Mouse (Mus musculus) CH12.LX (cell line): ENCODE measurements around the gene Fkbp14. TPM values are rescaled to one million over a fixed set of nuclear protein-coding genes. Genes with fewer than 3 reads are reported as not detected.

Source experiments
- DNase-seq: peaks from one replicate; pipeline ENCODE4 v3.0.0-alpha.2; 2013; ENCODE audit errors: extremely low read depth
- H3K27ac ChIP-seq: 2 replicates; pipeline ENCODE4 v1.5.1; 2012; ENCODE audit warnings: low read depth, mild to moderate bottlenecking, control low read depth, moderate library complexity; ENCODE audit not compliant: insufficient read depth
- H3K27me3 ChIP-seq: replicated peaks from 2 replicates; pipeline ENCODE3; 2012; ENCODE audit warnings: inconsistent platforms
- H3K36me3 ChIP-seq, 2 experiments: replicated peaks in 1 of 2; 2 replicates each; pipeline versions ENCODE3 to v1.6.1; 2012; ENCODE audit warnings: inconsistent platforms in 1 of 2, low read length in 1 of 2, mild to moderate bottlenecking in 1 of 2, mixed read lengths in 1 of 2, moderate library complexity in 1 of 2; ENCODE audit not compliant: control insufficient read depth in 1 of 2, insufficient read depth in 1 of 2
- H3K4me1 ChIP-seq, 2 experiments: 2 replicates each; pipeline ENCODE4 v1.6.1; 2012; ENCODE audit warnings: inconsistent platforms in 1 of 2, moderate library complexity in 1 of 2; ENCODE audit not compliant: insufficient read depth in 2 of 2, control insufficient read depth in 1 of 2
- H3K4me2 ChIP-seq: 2 replicates; pipeline ENCODE4 v1.6.1; 2012; ENCODE audit warnings: low read depth, mild to moderate bottlenecking, control low read depth; ENCODE audit not compliant: poor library complexity, insufficient read depth, severe bottlenecking
- H3K4me3 ChIP-seq, 3 experiments: fragments of 150-350 bp in 1 of 3; sonication (generic) in 1 of 3; replicated peaks in 1 of 3; 2 replicates each; pipeline versions ENCODE3 to v1.5.1; 2011 to 2012; ENCODE audit warnings: low read depth in 2 of 3, low read length in 2 of 3, mild to moderate bottlenecking in 2 of 3, moderate library complexity in 2 of 3, control low read depth in 1 of 3, improper control_type of control experiment in 1 of 3, inconsistent platforms in 1 of 3, mixed read lengths in 1 of 3; ENCODE audit not compliant: poor library complexity in 1 of 3
- H3K79me2 ChIP-seq: replicated peaks from 2 replicates; pipeline ENCODE4 v1.6.1; 2012; ENCODE audit warnings: mild to moderate bottlenecking, moderate library complexity; ENCODE audit not compliant: control insufficient read depth, poor library complexity, insufficient read depth, severe bottlenecking; ENCODE audit errors: extremely low read depth
- H3K9ac ChIP-seq: 2 replicates; pipeline ENCODE4 v1.6.1; 2012; ENCODE audit warnings: low read depth, mild to moderate bottlenecking, control low read depth, moderate library complexity; ENCODE audit not compliant: insufficient read depth
- H3K9me3 ChIP-seq: replicated peaks from 2 replicates; pipeline ENCODE3; 2012; ENCODE audit warnings: low read length, inconsistent platforms, mixed read lengths
- BHLHE40 ChIP-seq: IDR thresholded peaks from 2 replicates; pipeline ENCODE4 v1.6.1; 2011; ENCODE audit warnings: mild to moderate bottlenecking, low read depth, low read length, improper control_type of control experiment
- CHD2 ChIP-seq: IDR thresholded peaks from 2 replicates; pipeline ENCODE4 v1.6.1; 2011; ENCODE audit warnings: low read length, improper control_type of control experiment
- E2F4 ChIP-seq: IDR thresholded peaks from 2 replicates; pipeline ENCODE4 v1.6.1; 2011; ENCODE audit warnings: low read depth, low read length, improper control_type of control experiment; ENCODE audit not compliant: insufficient replicate concordance
- ELF1 ChIP-seq: IDR thresholded peaks from 2 replicates; pipeline ENCODE4 v1.6.1; 2014; ENCODE audit warnings: low read depth, mild to moderate bottlenecking, inconsistent platforms, low read length, improper control_type of control experiment
- EP300 ChIP-seq: IDR thresholded peaks from 2 replicates; pipeline ENCODE4 v1.6.1; 2011; ENCODE audit warnings: low read length, improper control_type of control experiment
- ETS1 ChIP-seq: conservative IDR thresholded peaks from 2 replicates; pipeline ENCODE4 v1.6.1; 2012; ENCODE audit warnings: low read depth, mild to moderate bottlenecking, inconsistent platforms, low read length, improper control_type of control experiment, moderate library complexity
- GABPA ChIP-seq: IDR thresholded peaks from 2 replicates; pipeline ENCODE4 v1.6.1; 2012; ENCODE audit warnings: low read depth, low read length, improper control_type of control experiment, inconsistent platforms; ENCODE audit not compliant: insufficient replicate concordance
- HCFC1 ChIP-seq: IDR thresholded peaks from 2 replicates; pipeline ENCODE4 v1.6.1; 2012; ENCODE audit warnings: low read depth, mild to moderate bottlenecking, inconsistent platforms, low read length, improper control_type of control experiment
- IRF4 ChIP-seq: IDR thresholded peaks from 2 replicates; pipeline ENCODE4 v1.6.1; 2014; ENCODE audit warnings: low read depth, mild to moderate bottlenecking, inconsistent platforms, low read length, improper control_type of control experiment
- JUN ChIP-seq: IDR thresholded peaks from 2 replicates; pipeline ENCODE4 v1.6.1; 2011; ENCODE audit warnings: low read depth, mild to moderate bottlenecking, low read length, improper control_type of control experiment, moderate library complexity; ENCODE audit not compliant: insufficient read depth
- JUND ChIP-seq: conservative IDR thresholded peaks from 2 replicates; pipeline ENCODE4 v1.6.1; 2011; ENCODE audit warnings: low read depth, low read length, improper control_type of control experiment
- MAZ ChIP-seq: IDR thresholded peaks from 2 replicates; pipeline ENCODE4 v1.6.1; 2012; ENCODE audit warnings: low read depth, mild to moderate bottlenecking, inconsistent platforms, low read length, improper control_type of control experiment, moderate library complexity
- NRF1 ChIP-seq: IDR thresholded peaks from 2 replicates; pipeline ENCODE4 v1.6.1; 2014; ENCODE audit warnings: low read depth, mild to moderate bottlenecking, inconsistent platforms, low read length, improper control_type of control experiment, moderate library complexity
- PAX5 ChIP-seq: IDR thresholded peaks from 2 replicates; pipeline ENCODE4 v1.6.1; 2012; ENCODE audit warnings: low read length, inconsistent platforms, mixed read lengths
- POLR2AphosphoS2 ChIP-seq: IDR thresholded peaks from 2 replicates; pipeline ENCODE4 v1.6.1; 2011; ENCODE audit warnings: low read depth, low read length, improper control_type of control experiment
- TBP ChIP-seq: conservative IDR thresholded peaks from 2 replicates; pipeline ENCODE4 v1.6.1; 2011; ENCODE audit warnings: low read depth, low read length, improper control_type of control experiment
- UBTF ChIP-seq: IDR thresholded peaks from 2 replicates; pipeline ENCODE4 v1.6.1; 2012; ENCODE audit warnings: low read depth, mild to moderate bottlenecking, inconsistent platforms, low read length, improper control_type of control experiment, moderate library complexity
- ZMIZ1 ChIP-seq: IDR thresholded peaks from 2 replicates; pipeline ENCODE4 v1.6.1; 2012; ENCODE audit warnings: low read depth, mild to moderate bottlenecking, inconsistent platforms, low read length, improper control_type of control experiment
- ZNF384 ChIP-seq: IDR thresholded peaks from 2 replicates; pipeline ENCODE4 v1.6.1; 2012; ENCODE audit warnings: low read depth, low read length, improper control_type of control experiment, inconsistent platforms
- dilution Hi-C: fragments of 300-500 bp; cut with MboI; formaldehyde crosslinking; loops from 2 replicates; pipeline ENCODE4 v1.14.3; 2020; ENCODE audit warnings: low sequenced_read_pairs; ENCODE audit not compliant: extremely low pct_unique_long_range_greater_than_20kb, extremely low pct_ligation_motif_present
- in situ Hi-C: fragments of 300-500 bp; cut with MboI; formaldehyde crosslinking; loops from 3 replicates; pipeline ENCODE4 v1.14.3; 2019; ENCODE audit warnings: low sequenced_read_pairs, low pct_ligation_motif_present, low pct_unique_long_range_greater_than_20kb, mixed read lengths
- polyA plus RNA-seq: library from polyadenylated mRNA; unstranded; fragments of >175 nt; gene quantifications from 2 replicates; pipeline ENCODE4 v1.2.1, GENCODE M21; 2012; ENCODE audit warnings: low read depth; ENCODE audit not compliant: insufficient read length
- total RNA-seq, 2 experiments: library from RNA; depleted of rRNA; stranded (reverse); fragments of 300-350 nt in 1 of 2; fragments of >200 nt in 1 of 2; gene quantifications; 2 replicates each; pipeline ENCODE4 v1.2.3; 2012 to 2014

Gene Fkbp14
- total and polyA plus RNA-seq, 3 experiments = 0.50 to 0.95 (median 0.68) TPM

- no peaks in the 10 kb centered on the region for H3K36me3 ChIP-seq
- no peak for DNase-seq
- no peak overlapping the region for H3K9ac ChIP-seq
- dilution Hi-C loops (no loop called here), in situ Hi-C loops (no loop called here)
- H3K4me1 ChIP-seq = peaks cover 5 to 12% of the 10 kb centered on the region in 2 experiments
- H3K27ac ChIP-seq = no peak overlapping the region
- no peak overlapping the region for H3K4me2 ChIP-seq
- H3K79me2 ChIP-seq = no peaks in the 10 kb centered on the region
- H3K4me3 ChIP-seq = no peak overlapping the region
- no peaks in the 10 kb centered on the region for H3K27me3 ChIP-seq
- TF ChIP-seq GABPA (no peak), IRF4 (no peak), ETS1 (no peak), MAZ (no peak), NRF1 (no peak), E2F4 (no peak), ZMIZ1 (no peak), JUN (no peak), PAX5 (no peak), CHD2 (no peak), TBP (no peak), POLR2AphosphoS2 (no peak), HCFC1 (no peak), UBTF (no peak)
- no peaks in the 10 kb centered on the region for H3K9me3 ChIP-seq
These were observed 32.1 kb downstream of the Fkbp14 start for GRCm38 (mm10) chr6:54565012-54565411.

- H3K4me2 ChIP-seq = no peak overlapping the region
- dilution Hi-C loops = no loop called here
These were observed 32.6 kb downstream of the Fkbp14 start for GRCm38 (mm10) chr6:54564506-54564991.

More at GRCm38 (mm10) chr6:54564506-54564991, 32.6 kb downstream of the Fkbp14 start:
- in situ Hi-C loops = no loop called here
- DNase-seq = peak; percentile 49
- Histone ChIP-seq H3K4me1 (peaks cover 5 to 13% of the 10 kb centered on the region in 2 experiments), H3K27me3 (no peaks in the 10 kb centered on the region), H3K4me3 (no peak overlapping the region), H3K79me2 (no peaks in the 10 kb centered on the region), H3K9me3 (no peaks in the 10 kb centered on the region), H3K36me3 (no peaks in the 10 kb centered on the region), H3K27ac (no peak overlapping the region), H3K9ac (no peak overlapping the region)
- TF ChIP-seq ELF1 (peak; percentile 27; the same call in 1 of the 2 replicates), JUND (peak; percentile 81), CHD2 (no peak), ZNF384 (peak; percentile 58), IRF4 (peak; percentile 62; the same call in 1 of the 2 replicates), JUN (peak; percentile 52; the same call in 1 of the 2 replicates), EP300 (peak; percentile 49; the same call in 1 of the 2 replicates), BHLHE40 (no peak)
